Mouse (Mus musculus): ENCODE results near the gene Mrpl42. TPM values are rescaled to one million over a fixed set of nuclear protein-coding genes. Genes with fewer than 3 reads are reported as not detected.

Gene Mrpl42
- polyA plus RNA-seq, 1 experiment from 2014 or later = 264 TPM

DNA sequence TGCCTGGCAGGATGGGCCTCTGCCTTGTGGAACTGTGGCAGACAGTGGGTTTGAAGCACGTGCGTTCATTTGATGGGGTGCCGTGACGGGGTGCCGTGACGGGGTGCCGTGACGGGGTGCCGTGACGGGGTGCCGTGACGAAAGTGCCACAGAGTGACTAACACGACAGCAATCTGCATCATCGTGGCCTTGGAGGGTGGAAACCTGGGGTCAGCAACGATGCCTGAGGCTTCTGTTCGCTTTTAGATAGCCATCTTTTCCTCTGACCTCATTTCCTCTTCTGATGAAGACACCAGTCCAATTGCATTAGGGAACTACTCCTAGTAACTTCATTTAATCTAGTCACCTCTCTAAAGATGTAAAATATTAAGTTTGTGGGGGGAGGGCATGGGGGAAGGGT, 53.8 kb downstream of the Mrpl42 start:
- Histone ChIP-seq H3K9me3 (replicated peaks) (no peaks in the 10 kb centered on the region), H3K27me3 (replicated peaks) (no peaks in the 10 kb centered on the region), H3K9ac (no peak overlapping the region), H3K4me3 (no peak overlapping the region), H3K4me2 (no peak overlapping the region), H3K36me3 (no peaks in the 10 kb centered on the region), H3K4me1 (no peaks in the 10 kb centered on the region), H3K27ac (no peak overlapping the region)
- 73% methylated on average over 16 of the region's 16 CpGs for WGBS (ENCODE audit: insufficient replicate concordance)
- ATAC-seq = no peak

DNA sequence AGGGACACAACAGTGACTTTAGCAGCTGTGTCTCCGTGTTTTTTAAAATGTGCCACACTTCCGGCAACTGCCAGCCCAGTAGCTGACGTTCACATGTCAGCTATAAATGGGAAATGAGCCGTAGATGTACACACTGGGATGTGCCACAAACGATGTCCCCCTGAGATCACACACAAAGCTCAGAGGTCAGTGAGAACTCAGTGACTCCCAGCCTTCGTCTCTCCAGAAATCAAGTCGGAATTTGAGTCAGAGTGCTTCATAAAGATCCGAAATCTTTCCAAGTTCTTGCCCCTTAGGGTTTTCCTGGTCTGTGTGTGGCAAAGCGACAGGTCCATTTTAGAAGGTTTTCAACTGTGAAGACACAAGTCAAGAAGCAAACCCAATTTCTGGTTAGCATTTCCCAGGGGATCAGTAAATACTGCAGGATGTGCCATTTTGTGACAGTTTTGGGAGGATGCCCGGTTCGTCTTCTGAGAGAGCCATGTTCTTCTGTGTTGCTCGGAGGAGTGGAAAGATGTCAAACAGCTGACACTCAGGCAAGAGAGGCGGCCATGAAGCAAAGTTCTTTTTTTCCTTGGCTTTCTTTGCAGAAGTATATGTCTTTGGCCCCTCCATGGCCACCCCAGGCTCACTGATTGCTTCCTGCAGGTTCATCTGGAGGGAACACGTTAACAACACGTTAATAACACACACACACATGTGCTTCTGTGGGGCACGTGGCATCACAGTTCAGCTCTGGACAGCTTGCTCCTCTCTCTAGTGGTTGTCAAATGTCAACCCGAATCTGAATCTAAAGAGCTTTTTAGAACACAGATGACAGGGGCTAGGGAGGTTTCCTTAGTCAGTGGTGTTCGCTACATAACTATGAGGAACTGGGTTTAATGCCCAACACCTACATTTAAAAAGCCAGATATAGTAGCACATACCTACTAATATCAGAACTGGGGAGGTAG, 56.4 kb downstream of the Mrpl42 start:
- Histone ChIP-seq H3K9me3 (replicated peaks) (no peaks in the 10 kb centered on the region), H3K4me3 (no peak overlapping the region), H3K9ac (no peak overlapping the region), H3K27ac (no peak overlapping the region), H3K4me2 (no peak overlapping the region), H3K27me3 (replicated peaks) (no peaks in the 10 kb centered on the region), H3K36me3 (no peaks in the 10 kb centered on the region), H3K4me1 (no peaks in the 10 kb centered on the region)
- 64% methylated on average over 18 of the region's 18 CpGs for WGBS (ENCODE audit: insufficient replicate concordance)
- no peak for ATAC-seq

DNA sequence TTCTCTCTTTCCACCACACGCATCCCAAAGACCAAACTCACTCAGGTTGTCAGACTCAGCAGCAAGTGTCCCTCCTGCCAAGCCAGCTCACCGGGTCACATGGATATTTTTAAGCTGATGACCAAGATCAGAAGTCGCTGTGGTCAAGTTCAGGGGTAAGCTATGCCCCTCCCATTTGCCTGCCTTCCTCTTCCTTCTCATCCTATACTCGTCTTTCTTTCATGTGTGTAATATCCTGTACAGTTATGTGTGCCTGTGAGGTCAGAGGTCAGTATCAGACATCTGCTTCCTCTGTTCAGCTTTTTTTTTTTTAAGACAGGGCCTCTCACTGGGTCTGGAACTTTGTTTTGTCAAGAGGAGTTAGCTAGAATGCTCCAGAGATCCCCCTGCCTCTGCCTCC, 59.4 kb downstream of the Mrpl42 start:
- Histone ChIP-seq H3K9me3 (replicated peaks) (no peaks in the 10 kb centered on the region), H3K4me3 (no peak overlapping the region), H3K36me3 (no peaks in the 10 kb centered on the region), H3K27me3 (replicated peaks) (no peaks in the 10 kb centered on the region), H3K4me2 (no peak overlapping the region), H3K27ac (no peak overlapping the region), H3K4me1 (no peaks in the 10 kb centered on the region), H3K9ac (no peak overlapping the region)
- no peak for ATAC-seq
- WGBS (ENCODE audit: insufficient replicate concordance) = 34% methylated on average over 4 of the region's 4 CpGs

DNA sequence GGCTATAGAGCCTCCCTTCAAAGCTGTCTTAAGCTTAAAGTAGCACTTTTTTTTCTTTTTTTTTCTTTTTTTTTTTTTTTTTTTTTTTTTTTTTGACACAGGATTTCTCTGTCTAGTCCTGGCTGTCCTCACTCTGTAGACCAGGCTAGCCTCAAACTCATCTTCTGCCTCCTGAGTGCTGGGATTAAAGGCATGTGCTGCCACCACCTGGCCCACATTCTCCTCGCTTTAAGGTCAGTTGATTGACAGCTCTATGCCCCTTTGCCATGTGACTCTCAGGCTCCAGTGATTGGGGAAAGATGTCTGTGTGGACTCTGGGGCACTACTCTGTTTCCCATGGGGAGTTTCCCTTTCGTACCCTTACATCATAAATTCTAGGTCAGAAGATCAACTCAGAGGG, 61.2 kb downstream of the Mrpl42 start:
- ATAC-seq = no peak

DNA sequence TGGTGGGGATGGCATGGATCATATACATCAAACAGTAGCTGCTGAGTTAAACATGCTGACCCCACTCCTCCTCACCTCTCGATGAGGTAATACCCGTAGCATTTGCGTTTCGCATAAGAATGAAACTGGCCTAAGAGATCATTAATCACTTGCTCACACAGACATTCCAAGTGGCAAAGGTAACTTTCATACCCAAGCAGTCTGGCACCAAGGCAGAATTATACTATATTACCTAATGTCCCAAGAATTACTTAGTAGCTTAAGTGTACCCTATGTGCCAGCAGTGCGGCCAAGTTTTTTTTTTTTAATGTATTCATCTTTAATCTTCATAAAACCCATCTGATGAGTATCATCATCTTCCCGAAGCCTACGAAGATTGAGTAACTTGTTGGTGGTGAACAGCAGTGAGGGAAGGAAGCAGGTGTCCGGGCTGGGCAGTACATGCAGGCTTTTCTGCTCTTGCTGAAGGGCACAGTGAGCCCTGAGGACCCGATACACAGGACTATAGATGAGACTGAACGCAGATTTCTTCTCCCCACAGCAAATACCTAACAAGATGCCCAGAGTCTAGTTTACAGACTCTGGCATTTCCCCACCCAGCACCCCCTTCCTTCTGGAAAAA, 61.9 kb downstream of the Mrpl42 start:
- no peak overlapping the region for H3K4me2 ChIP-seq
- H3K36me3 ChIP-seq = no peaks in the 10 kb centered on the region
- 0 out of 2 replicates have a peak, but pooled peaks cover 8% of the 10 kb centered on the region for H3K27me3 ChIP-seq (replicated peaks)
- no peak for ATAC-seq
- 65% methylated on average over 10 of the region's 10 CpGs for WGBS (ENCODE audit: insufficient replicate concordance)
- H3K27ac ChIP-seq = no peak overlapping the region
- H3K9ac ChIP-seq = no peak overlapping the region
- H3K9me3 ChIP-seq (replicated peaks) = no peaks in the 10 kb centered on the region
- no peaks in the 10 kb centered on the region for H3K4me1 ChIP-seq
- no peak overlapping the region for H3K4me3 ChIP-seq

More for the DNA sequence above, 61.2 kb downstream of the Mrpl42 start:
- Histone ChIP-seq H3K4me1 (no peaks in the 10 kb centered on the region), H3K27ac (no peak overlapping the region), H3K4me2 (no peak overlapping the region), H3K9me3 (replicated peaks) (no peaks in the 10 kb centered on the region), H3K9ac (no peak overlapping the region), H3K36me3 (no peaks in the 10 kb centered on the region), H3K27me3 (replicated peaks) (0 out of 2 replicates have a peak, but pooled peaks cover 8% of the 10 kb centered on the region), H3K4me3 (no peak overlapping the region)
- 38% methylated on average over 2 of the region's 2 CpGs for WGBS (ENCODE audit: insufficient replicate concordance)

DNA sequence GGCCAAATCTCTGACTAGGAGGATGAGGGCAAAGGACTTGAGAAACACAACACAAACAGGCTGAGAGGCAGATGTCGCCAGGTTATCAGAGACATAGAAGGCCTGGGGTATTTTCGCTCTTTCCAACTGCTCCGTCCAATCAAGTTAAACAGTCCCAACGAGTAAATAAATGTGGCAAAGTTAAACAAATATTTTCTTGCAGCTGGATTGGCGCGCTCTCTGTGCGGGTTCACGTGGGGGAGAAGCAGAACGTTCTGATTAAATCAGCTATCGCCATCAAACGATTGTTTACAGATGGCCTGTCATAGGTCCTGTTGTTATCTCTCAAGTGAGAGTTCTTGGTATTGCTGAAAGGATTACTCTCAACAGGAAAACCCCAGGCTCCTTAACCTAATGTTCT, 62.8 kb downstream of the Mrpl42 start:
- Histone ChIP-seq H3K36me3 (no peaks in the 10 kb centered on the region), H3K27me3 (replicated peaks) (0 out of 2 replicates have a peak, but pooled peaks cover 8% of the 10 kb centered on the region), H3K4me1 (no peaks in the 10 kb centered on the region), H3K4me3 (no peak overlapping the region), H3K27ac (no peak overlapping the region), H3K9ac (no peak overlapping the region), H3K4me2 (no peak overlapping the region), H3K9me3 (replicated peaks) (no peaks in the 10 kb centered on the region)
- 23% methylated on average over 11 of the region's 11 CpGs for WGBS (ENCODE audit: insufficient replicate concordance)
- no peak for ATAC-seq

Other genes starting within 250 kb of the Mrpl42 start
- 5.0 and 5.1 TPM in 2 replicates for gene Cradd, start 177.8 kb downstream of the Mrpl42 start, polyA plus RNA-seq (2016; fragmentation: Nextera tagmentation; extraction: Ambion mirVana)
- 10.1 and 14.1 TPM in 2 replicates for gene Socs2, start 84.8 kb downstream of the Mrpl42 start, polyA plus RNA-seq (2016; fragmentation: Nextera tagmentation; extraction: Ambion mirVana)
- 191 and 193 TPM in 2 replicates for gene Ube2n, start 13.2 kb upstream of the Mrpl42 start, polyA plus RNA-seq (2016; fragmentation: Nextera tagmentation; extraction: Ambion mirVana)
- gene Nudt4, start 62.2 kb upstream of the Mrpl42 start, polyA plus RNA-seq (2016; fragmentation: Nextera tagmentation; extraction: Ambion mirVana) = 130 and 134 TPM in 2 replicates
- gene Anapc15-ps, start 171.5 kb upstream of the Mrpl42 start, polyA plus RNA-seq (2016; fragmentation: Nextera tagmentation; extraction: Ambion mirVana) = not detected in 2 replicates